Mouse (Mus musculus): Measurements from ENCODE around the gene Plcb2. TPM values are rescaled to one million over a fixed set of nuclear protein-coding genes. Genes with fewer than 3 reads are reported as not detected.

Plcb2 gene
- total and polyA plus RNA-seq, 3 experiments = 6.4 to 21.2 TPM; not detected in 1

- Histone ChIP-seq H3K27me3 (ENCODE audit: control insufficient read depth in 1 of 2, insufficient read depth in 2 of 2, low read length in 2 of 2) (no peaks in the 10 kb centered on the region), H3K36me3 (ENCODE audit: control insufficient read depth in 1 of 2, insufficient read depth in 2 of 2, low read length in 2 of 2) (peaks cover under 1 to 15% of the 10 kb centered on the region in 2 experiments; a peak in 3 of 4 replicates), H3K9me3 (replicated peaks; ENCODE audit: insufficient read depth, low read length) (no peaks in the 10 kb centered on the region), H3K79me2 (ENCODE audit: control insufficient read depth, insufficient read depth, low read length, poor library complexity) (peaks cover 25% of the 10 kb centered on the region), H3K27ac (ENCODE audit: control insufficient read depth, low read depth, low read length) (no peak overlapping the region), H3K9ac (ENCODE audit: control insufficient read depth, low read depth, low read length, poor library complexity, severe bottlenecking) (no peak overlapping the region), H3K4me1 (ENCODE audit: control insufficient read depth in 1 of 2, insufficient read depth in 2 of 2, low read length in 2 of 2) (peaks cover 4 to 16% of the 10 kb centered on the region in 2 experiments), H3K4me3 (ENCODE audit: control insufficient read depth in 1 of 2, insufficient read depth in 1 of 2, low read depth in 2 of 2, low read length in 2 of 2) (peak overlapping the region in 1 of 2 experiments; percentile 41; a peak in 2 of 4 replicates)
- peak; percentile 85 for DNase-seq (ENCODE audit: low read depth, low spot score)
- TF ChIP-seq TCF12 (IDR thresholded peaks at IDR 0.05; ENCODE audit: low read depth, low read length) (no peak), E2F4 (IDR thresholded peaks at IDR 0.05; ENCODE audit: borderline replicate concordance, low read depth, low read length) (no peak), MYC (IDR thresholded peaks at IDR 0.05; ENCODE audit: low read depth, low read length) (peak; percentile 65; the same call in 1 of the 2 replicates), RAD21 (IDR thresholded peaks at IDR 0.05; ENCODE audit: low read depth, low read length) (peak; percentile 58), SIN3A (IDR thresholded peaks at IDR 0.05; ENCODE audit: low read length) (peak; percentile 85), JUND (IDR thresholded peaks at IDR 0.05; ENCODE audit: low read depth, low read length) (no peak), MAFK (IDR thresholded peaks at IDR 0.05; ENCODE audit: borderline replicate concordance, low read depth, low read length) (no peak), POLR2AphosphoS5 (IDR thresholded peaks at IDR 0.05; ENCODE audit: borderline replicate concordance, low read depth, low read length) (no peak), CHD2 (IDR thresholded peaks at IDR 0.05; ENCODE audit: low read length) (no peak), ETS1 (IDR thresholded peaks at IDR 0.05; ENCODE audit: low read depth, low read length) (peak; percentile 14; the same call in 1 of the 2 replicates), TAL1 (IDR thresholded peaks at IDR 0.05; ENCODE audit: low read length) (no peak), KAT2A (conservative IDR thresholded peaks at IDR 0.05; ENCODE audit: low read depth, low read length) (no peak), USF1 (IDR thresholded peaks at IDR 0.05; ENCODE audit: low read depth, low read length) (0 out of 2 replicates have a peak, but pooled peaks have one; percentile 4), GABPA (IDR thresholded peaks at IDR 0.05; ENCODE audit: low read depth, low read length) (no peak), ZKSCAN1 (IDR thresholded peaks at IDR 0.05; ENCODE audit: low read depth, low read length) (no peak), UBTF (IDR thresholded peaks at IDR 0.05; ENCODE audit: borderline replicate concordance, insufficient read depth, low read depth, low read length) (no peak), MYB (IDR thresholded peaks at IDR 0.05; ENCODE audit: low read depth, low read length) (no peak), SMC3 (IDR thresholded peaks at IDR 0.05; ENCODE audit: low read depth, low read length) (peak; percentile 90), HCFC1 (IDR thresholded peaks at IDR 0.05; ENCODE audit: low read depth, low read length) (peak; percentile 43; the same call in 1 of the 2 replicates), ZNF384 (IDR thresholded peaks at IDR 0.05; ENCODE audit: low read depth, low read length) (no peak), POLR2AphosphoS2 (IDR thresholded peaks at IDR 0.05; ENCODE audit: low read length) (no peak), EP300 (IDR thresholded peaks at IDR 0.05; ENCODE audit: low read depth in 1 of 2, low read length in 2 of 2) (peak; percentile 4 to 5; a peak in 1 of 4 replicates), USF2 (IDR thresholded peaks at IDR 0.05; ENCODE audit: borderline replicate concordance in 1 of 2, insufficient read depth in 1 of 2, low read depth in 1 of 2, low read length in 2 of 2) (no peak), BHLHE40 (IDR thresholded peaks at IDR 0.05; ENCODE audit: borderline replicate concordance, low read depth, low read length) (no peak), CTCF (IDR thresholded peaks at IDR 0.05 in 2 of 3, conservative IDR thresholded peaks at IDR 0.05 in 1 of 3; ENCODE audit: control insufficient read depth in 1 of 3, insufficient read depth in 1 of 3, low read depth in 2 of 3, low read length in 3 of 3, poor library complexity in 1 of 3, severe bottlenecking in 1 of 3) (peak; percentile 63 to 93 (median 82)), MAX (IDR thresholded peaks at IDR 0.05; ENCODE audit: low read length) (peak; percentile 54), CHD1 (IDR thresholded peaks at IDR 0.05; ENCODE audit: low read depth, low read length) (no peak), POLR2A (IDR thresholded peaks at IDR 0.05; ENCODE audit: control insufficient read depth in 1 of 2, insufficient read depth in 1 of 2, low read depth in 1 of 2, low read length in 2 of 2, poor library complexity in 1 of 2) (no peak), TBP (IDR thresholded peaks at IDR 0.05; ENCODE audit: low read depth, low read length) (no peak), RCOR1 (IDR thresholded peaks at IDR 0.05; ENCODE audit: low read depth, low read length) (no peak), ZMIZ1 (IDR thresholded peaks at IDR 0.05; ENCODE audit: low read depth, low read length) (no peak), NELFE (IDR thresholded peaks at IDR 0.05; ENCODE audit: low read depth, low read length) (no peak), MXI1 (IDR thresholded peaks at IDR 0.05; ENCODE audit: low read depth, low read length) (peak; percentile 25; the same call in 1 of the 2 replicates), ELF1 (IDR thresholded peaks at IDR 0.05; ENCODE audit: low read depth, low read length) (peak; percentile 57; the same call in 1 of the 2 replicates), MAZ (IDR thresholded peaks at IDR 0.05; ENCODE audit: low read depth, low read length) (0 out of 2 replicates have a peak, but pooled peaks have one; percentile 64), NRF1 (IDR thresholded peaks at IDR 0.05; ENCODE audit: insufficient read depth, low read depth, low read length, poor library complexity, severe bottlenecking) (no peak)
These were observed 15.2 kb upstream of the Plcb2 start for GRCm38 (mm10) chr2:118743261-118743943.

Data from MEL (cell line).